In the genomic region with DNA sequence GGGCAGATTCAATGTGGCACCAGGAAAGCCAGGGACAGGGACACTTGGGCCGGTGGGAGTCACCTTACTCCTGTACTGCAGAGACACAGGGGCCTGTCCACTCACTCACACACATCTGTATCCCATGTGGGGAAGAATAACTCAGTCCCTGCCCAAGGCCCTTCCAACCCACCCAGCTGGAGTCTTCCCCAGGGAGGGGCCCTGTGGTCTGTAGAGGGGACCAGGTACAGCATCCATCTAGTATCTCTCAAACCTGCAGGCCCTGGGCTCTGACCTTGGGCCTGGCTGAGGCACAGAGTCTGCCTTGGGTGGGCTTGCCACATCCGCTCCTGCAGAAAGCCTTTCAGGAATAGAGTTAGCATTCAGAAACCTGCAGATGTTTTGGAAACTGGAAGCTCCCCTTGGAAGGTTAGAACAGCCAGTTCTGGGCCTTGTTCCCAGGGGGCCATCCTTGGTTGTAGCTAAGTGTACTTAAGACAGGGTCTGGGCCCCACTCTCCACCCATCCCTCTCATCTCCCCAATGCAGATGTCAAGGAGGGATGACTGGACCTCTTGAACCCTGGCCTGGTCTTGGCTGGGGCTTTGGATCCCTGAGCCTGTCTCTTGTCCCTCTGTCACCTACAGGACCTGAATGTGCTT, we compare ENCODE assay signal across 9 mouse cellular contexts.
A peak's percentile ranks its signal among the peaks of the same experiment; 100 is the strongest.
DNase-seq lines count a peak whose midpoint lies in the region; ATAC-seq and TF ChIP-seq lines count a peak whose summit lies in the region.
"Had no signal": no experiment of that assay in that cellular context is flagged by ENCODE, and none has a peak within 500 bp of the region (broad histone marks: within the 10 kb centered on the region; RNA-seq: fewer than 3 reads in every experiment).

No protein-coding gene starts in this region.

- no peak overlapping the region for H3K9ac ChIP-seq in lung, postnatal 0 days (replicated peaks; ENCODE audit: low read depth)
- H3K9ac ChIP-seq in intestine, postnatal 0 days (ENCODE audit: low read depth, low read length): no peak overlapping the region
- H3K9ac ChIP-seq in stomach, postnatal 0 days (ENCODE audit: low read length): peak overlapping the region; percentile 23; the same call in 1 of the 2 replicates

- H3K4me1 ChIP-seq in lung, postnatal 0 days (ENCODE audit: insufficient read depth, low read depth, low read length): peaks cover 29% of the 10 kb centered on the region
- peaks cover 9% of the 10 kb centered on the region; the same call in 1 of the 2 replicates for H3K4me1 ChIP-seq in intestine, postnatal 0 days (replicated peaks; ENCODE audit: control insufficient read depth, insufficient read depth, low read length)
- H3K4me1 ChIP-seq in stomach, postnatal 0 days (replicated peaks; ENCODE audit: control insufficient read depth, insufficient read depth): peaks cover 14% of the 10 kb centered on the region

- H3K36me3 ChIP-seq in lung, postnatal 0 days (ENCODE audit: insufficient read depth, low read length): no peaks in the 10 kb centered on the region
- no peaks in the 10 kb centered on the region; the same call in 1 of the 2 replicates for H3K36me3 ChIP-seq in intestine, postnatal 0 days (ENCODE audit: control insufficient read depth, insufficient read depth)
- H3K36me3 ChIP-seq in stomach, postnatal 0 days (ENCODE audit: control insufficient read depth, insufficient read depth, low read length): no peaks in the 10 kb centered on the region

- no peaks in the 10 kb centered on the region for H3K27me3 ChIP-seq in lung, postnatal 0 days (replicated peaks; ENCODE audit: insufficient read depth, low read length)
- no peaks in the 10 kb centered on the region for H3K27me3 ChIP-seq in intestine, postnatal 0 days (replicated peaks; ENCODE audit: control insufficient read depth, insufficient read depth, low read length)
- no peaks in the 10 kb centered on the region for H3K27me3 ChIP-seq in stomach, postnatal 0 days (ENCODE audit: control insufficient read depth, insufficient read depth, low read length)

- WGBS in lung, postnatal 0 days: 93% methylated on average over 2 of the region's 2 CpGs
- 87% methylated on average over 2 of the region's 2 CpGs for WGBS in intestine, postnatal 0 days
- 87% methylated on average over 2 of the region's 2 CpGs for WGBS in stomach, postnatal 0 days

- peak; percentile 97 for DNase-seq in heart, adult 11 months
- no peak for DNase-seq in heart, postnatal 14 days
- no peak for DNase-seq in lung, postnatal 0 days (ENCODE audit: low spot score)
- DNase-seq in lung, postnatal 36 days: no peak
- DNase-seq in stomach, postnatal 0 days (ENCODE audit: low spot score): no peak
- DNase-seq in spleen, adult 12 weeks (ENCODE audit: low spot score): no peak
- no peak for DNase-seq in right cerebral cortex, adult 2 months (ENCODE audit: low spot score in 2 of 2)
- DNase-seq: cerebellum, postnatal 10 days had no signal

- H3K27ac ChIP-seq in lung, postnatal 0 days (ENCODE audit: low read length): peak overlapping the region; percentile 85
- peak overlapping the region; percentile 66; the same call in 1 of the 2 replicates for H3K27ac ChIP-seq in intestine, postnatal 0 days (ENCODE audit: low read depth, low read length)
- H3K27ac ChIP-seq in stomach, postnatal 0 days (replicated peaks): peak overlapping the region; percentile 85

- no peak for ATAC-seq in lung, postnatal 0 days
- no peak for ATAC-seq in intestine, postnatal 0 days
- no peak for ATAC-seq in stomach, postnatal 0 days (ENCODE audit: low FRiP score, low TSS enrichment)

- no peaks in the 10 kb centered on the region for H3K9me3 ChIP-seq in lung, postnatal 0 days (ENCODE audit: low read length)
- H3K9me3 ChIP-seq in intestine, postnatal 0 days (ENCODE audit: control insufficient read depth): no peaks in the 10 kb centered on the region
- no peaks in the 10 kb centered on the region for H3K9me3 ChIP-seq in stomach, postnatal 0 days (ENCODE audit: control insufficient read depth, low read length)

- no peak overlapping the region for H3K4me3 ChIP-seq in lung, postnatal 0 days (ENCODE audit: low read depth, low read length)
- no peak overlapping the region for H3K4me3 ChIP-seq in intestine, postnatal 0 days (ENCODE audit: low read depth, low read length)
- no peak overlapping the region for H3K4me3 ChIP-seq in stomach, postnatal 0 days (ENCODE audit: low read depth, low read length)

- TF ChIP-seq EP300 in lung, postnatal 0 days (IDR thresholded peaks at IDR 0.05): no peak
- TF ChIP-seq EP300 in stomach, postnatal 0 days (optimal IDR thresholded peaks at IDR 0.05): no peak

- intact Hi-C loops in heart, postnatal 14 days (cut with DNase I): no loop called here

- H3K4me2 ChIP-seq in lung, postnatal 0 days (replicated peaks; ENCODE audit: low read depth, low read length): no peak overlapping the region
- no peak overlapping the region for H3K4me2 ChIP-seq in intestine, postnatal 0 days (replicated peaks; ENCODE audit: low read depth)
- H3K4me2 ChIP-seq in stomach, postnatal 0 days (replicated peaks; ENCODE audit: low read depth): no peak overlapping the region

- no peak for TF ChIP-seq CTCF in lung, postnatal 0 days (IDR thresholded peaks at IDR 0.05)
- TF ChIP-seq CTCF in intestine, postnatal 0 days (IDR thresholded peaks at IDR 0.05; ENCODE audit: low read depth): no peak
- TF ChIP-seq CTCF in stomach, postnatal 0 days (IDR thresholded peaks at IDR 0.05; ENCODE audit: low read depth): no peak
